Mouse (Mus musculus) stomach, postnatal 0 days (tissue): ENCODE data around the gene Rims3. TPM values are rescaled to one million over a fixed set of nuclear protein-coding genes. Genes with fewer than 3 reads are reported as not detected.

Experiments used
- ATAC-seq: fragments of 200-750 bp; cut with Nextera tagmentation; 2 replicates; pipeline ENCODE4 v1.8.0; 2017; ENCODE audit not compliant: low FRiP score, low TSS enrichment
- DNase-seq: peaks from one replicate; pipeline ENCODE4 v3.0.0-alpha.2; 2016; ENCODE audit warnings: low spot score
- H3K27ac ChIP-seq: fragments of 300-500 bp; sonication (generic); replicated peaks from 2 replicates; pipeline ENCODE4 v1.5.1; 2014; ENCODE audit warnings: mild to moderate bottlenecking, control low read depth
- H3K27me3 ChIP-seq: fragments of 300-500 bp; sonication (generic); 2 replicates; pipeline ENCODE4 v1.6.1; 2014; ENCODE audit warnings: low read length; ENCODE audit not compliant: control insufficient read depth, insufficient read depth
- H3K36me3 ChIP-seq: fragments of 300-500 bp; sonication (generic); 2 replicates; pipeline ENCODE4 v1.6.1; 2014; ENCODE audit warnings: low read length, mixed read lengths; ENCODE audit not compliant: control insufficient read depth, insufficient read depth
- H3K4me1 ChIP-seq: fragments of 300-500 bp; sonication (generic); replicated peaks from 2 replicates; pipeline ENCODE4 v1.6.1; 2014; ENCODE audit warnings: antibody characterized with exemption; ENCODE audit not compliant: control insufficient read depth, insufficient read depth
- H3K4me2 ChIP-seq: fragments of 300-500 bp; sonication (generic); replicated peaks from 2 replicates; pipeline ENCODE4 v1.6.1; 2014; ENCODE audit warnings: low read depth, mild to moderate bottlenecking, control low read depth, moderate library complexity
- H3K4me3 ChIP-seq: fragments of 300-500 bp; sonication (generic); 2 replicates; pipeline ENCODE4 v1.5.1; 2014; ENCODE audit warnings: low read depth, low read length, control low read depth
- H3K9ac ChIP-seq: fragments of 300-500 bp; sonication (generic); 2 replicates; pipeline ENCODE4 v1.6.1; 2014; ENCODE audit warnings: mild to moderate bottlenecking, low read length, control low read depth, mixed read lengths
- H3K9me3 ChIP-seq: fragments of 300-500 bp; sonication (generic); 2 replicates; pipeline ENCODE4 v1.6.1; 2016; ENCODE audit warnings: low read length; ENCODE audit not compliant: control insufficient read depth
- CTCF ChIP-seq: IDR thresholded peaks from 2 replicates; pipeline ENCODE4 v1.5.1; 2016; ENCODE audit warnings: antibody characterized with exemption, low read depth, mild to moderate bottlenecking, moderate library complexity
- EP300 ChIP-seq: optimal IDR thresholded peaks from 2 replicates; pipeline ENCODE3; 2016; ENCODE audit warnings: antibody characterized with exemption
- WGBS: fragments of 180-500 bp; shearing (Covaris S2); extraction: QIAGEN DNeasy Blood & Tissue Kit; methylation state at CpG from one replicate; pipeline ENCODE4 v1.1.7; 2014; 5-methylcytosine and 5-hydroxymethylcytosine counted together
- polyA plus RNA-seq: library from polyadenylated mRNA; unstranded; fragments of >200 nt; fragmentation: Nextera tagmentation; extraction: Ambion mirVana; gene quantifications from 2 replicates; pipeline ENCODE4 v1.2.1, GENCODE M21; 2015

The Rims3 gene
- 0.70 and 0.92 TPM in 2 replicates for polyA plus RNA-seq

GRCm38 (mm10) chr4:120854588-120855319, at the start of gene Rims3:
Rims3 (plus strand) TSS chr4:120854816.
- DNase-seq (peak; percentile 78), ATAC-seq (peak; percentile 85)
- Histone ChIP-seq H3K4me1 (no peaks in the 10 kb centered on the region), H3K27me3 (no peaks in the 10 kb centered on the region), H3K9me3 (no peaks in the 10 kb centered on the region), H3K36me3 (no peaks in the 10 kb centered on the region), H3K4me3 (peak within 1 kb of the TSS; percentile 58), H3K4me2 (peak within 1 kb of the TSS; percentile 88), H3K9ac (peak within 1 kb of the TSS; percentile 41; the same call in 1 of the 2 replicates), H3K27ac (no peak within 1 kb of the TSS)
- TF ChIP-seq EP300 = no peak
- no peak for TF ChIP-seq CTCF
- 4% methylated on average over 28 of the region's 68 CpGs for WGBS

- no peak overlapping the region for H3K27ac ChIP-seq
These were observed 48.8 kb upstream of the Rims3 start for GRCm38 (mm10) chr4:120805816-120806215.

GRCm38 (mm10) chr4:120813762-120814161, 40.9 kb upstream of the Rims3 start:
- peak overlapping the region; percentile 40; the same call in 1 of the 2 replicates for H3K4me3 ChIP-seq
- no peak for TF ChIP-seq EP300
- no peak for TF ChIP-seq CTCF
- no peak for ATAC-seq
- no peaks in the 10 kb centered on the region for H3K36me3 ChIP-seq
- H3K4me1 ChIP-seq = peaks cover 3% of the 10 kb centered on the region
- H3K4me2 ChIP-seq = peak overlapping the region; percentile 58
- no peak for DNase-seq
- H3K27me3 ChIP-seq = no peaks in the 10 kb centered on the region
- 9% methylated on average over 1 of the region's 1 CpGs for WGBS
- peak overlapping the region; percentile 69 for H3K27ac ChIP-seq
- H3K9me3 ChIP-seq = no peaks in the 10 kb centered on the region
- no peak overlapping the region for H3K9ac ChIP-seq

More at GRCm38 (mm10) chr4:120805816-120806215, 48.8 kb upstream of the Rims3 start:
- Histone ChIP-seq H3K4me2 (no peak overlapping the region), H3K4me1 (no peaks in the 10 kb centered on the region), H3K9me3 (no peaks in the 10 kb centered on the region), H3K36me3 (no peaks in the 10 kb centered on the region), H3K9ac (no peak overlapping the region), H3K4me3 (no peak overlapping the region), H3K27me3 (no peaks in the 10 kb centered on the region)
- DNase-seq (no peak), ATAC-seq (no peak)
- no peak for TF ChIP-seq EP300
- no peak for TF ChIP-seq CTCF

- 16% methylated on average over 4 of the region's 4 CpGs for WGBS
- Histone ChIP-seq H3K4me1 (peaks cover 3% of the 10 kb centered on the region), H3K27me3 (no peaks in the 10 kb centered on the region), H3K9ac (0 out of 2 replicates have a peak overlapping the region, but pooled peaks have one; percentile 14), H3K9me3 (no peaks in the 10 kb centered on the region), H3K27ac (peak overlapping the region; percentile 69), H3K4me3 (peak overlapping the region; percentile 40; the same call in 1 of the 2 replicates), H3K4me2 (peak overlapping the region; percentile 58), H3K36me3 (no peaks in the 10 kb centered on the region)
- no peak for TF ChIP-seq EP300
- no peak for ATAC-seq
- DNase-seq = peak; percentile 35
These were observed 40.4 kb upstream of the Rims3 start for GRCm38 (mm10) chr4:120814171-120814570.

- 2% methylated on average over 4 of the region's 4 CpGs for WGBS
- peak overlapping the region; percentile 70 for H3K27ac ChIP-seq
- peak overlapping the region; percentile 60 for H3K9ac ChIP-seq
- H3K4me2 ChIP-seq = peak overlapping the region; percentile 58
- H3K9me3 ChIP-seq = no peaks in the 10 kb centered on the region
- no peak for TF ChIP-seq CTCF
- TF ChIP-seq EP300 = no peak
- no peaks in the 10 kb centered on the region for H3K36me3 ChIP-seq
- ATAC-seq = no peak
- no peak for DNase-seq
- no peaks in the 10 kb centered on the region for H3K27me3 ChIP-seq
- H3K4me3 ChIP-seq = peak overlapping the region; percentile 40
- peaks cover 3% of the 10 kb centered on the region for H3K4me1 ChIP-seq
These were observed 39.5 kb upstream of the Rims3 start for GRCm38 (mm10) chr4:120815163-120815562.
